Mouse (Mus musculus) bone marrow, adult 2 months (tissue): ENCODE measurements around the gene Gm21764. TPM values are rescaled to one million over a fixed set of nuclear protein-coding genes. Genes with fewer than 3 reads are reported as not detected.
"Not testable (repeated sequence)": the region's sequence is repeated elsewhere in the genome, so short reads cannot be mapped to it uniquely, and the experiment has no call there.

Experiments used
- H3K27ac ChIP-seq: fragments of 200-500 bp; 2 replicates; pipeline ENCODE4 v1.5.1; 2012; ENCODE audit warnings: low read depth, mild to moderate bottlenecking, control low read depth, inconsistent platforms, low read length; ENCODE audit not compliant: control insufficient read depth, poor library complexity, insufficient read depth
- H3K4me1 ChIP-seq: fragments of 200-500 bp; 2 replicates; pipeline ENCODE4 v1.6.1; 2011; ENCODE audit warnings: low read length; ENCODE audit not compliant: control insufficient read depth, insufficient read depth
- H3K4me3 ChIP-seq: fragments of 200-500 bp; replicated peaks from 2 replicates; pipeline ENCODE3; 2011; ENCODE audit warnings: mild to moderate bottlenecking, low read depth, low read length, control low read depth; ENCODE audit not compliant: control insufficient read depth
- WGBS: fragments of 180-500 bp; shearing (Covaris S2); methylation state at CpG from one replicate; pipeline ENCODE4 v1.1.7; 2018; 5-methylcytosine and 5-hydroxymethylcytosine counted together
- polyA plus RNA-seq: library from polyadenylated mRNA; stranded (reverse); fragments of >200 nt; gene quantifications from 2 replicates; pipeline ENCODE4 v1.2.4, GENCODE M21; 2011; ENCODE audit warnings: low replicate concordance; ENCODE audit not compliant: missing spikeins, insufficient read depth, insufficient read length

The Gm21764 gene
- polyA plus RNA-seq, result not detected in 2 replicates

DNA sequence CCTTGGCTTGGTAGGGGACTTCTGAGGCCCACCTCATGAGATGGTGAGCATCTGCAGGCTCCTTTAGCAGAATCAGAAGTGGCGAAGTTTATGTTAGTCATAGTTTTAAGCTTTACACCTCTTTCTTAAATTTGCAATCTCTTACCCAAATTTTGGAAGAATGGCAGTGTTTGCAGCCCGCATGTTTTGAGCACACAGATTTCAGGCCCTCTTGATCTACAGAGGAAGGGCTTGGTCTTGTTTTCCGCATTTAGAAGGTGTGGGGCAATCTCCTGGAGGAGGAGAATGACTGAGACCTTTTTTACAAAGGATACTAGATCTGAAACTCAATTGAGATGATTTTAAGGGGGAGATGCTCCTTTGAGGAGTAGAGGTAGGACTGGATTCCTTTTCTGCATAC is at the start of gene Gm21764:
Gene Gm21764, minus strand, starts transcription at position 101 of the 400 bp plus-strand sequence.
- WGBS, result no CpG with 5 or more reads among the region's 3 CpGs
- H3K4me1 ChIP-seq, H3K4me3 ChIP-seq, H3K27ac ChIP-seq: not testable (repeated sequence)

DNA sequence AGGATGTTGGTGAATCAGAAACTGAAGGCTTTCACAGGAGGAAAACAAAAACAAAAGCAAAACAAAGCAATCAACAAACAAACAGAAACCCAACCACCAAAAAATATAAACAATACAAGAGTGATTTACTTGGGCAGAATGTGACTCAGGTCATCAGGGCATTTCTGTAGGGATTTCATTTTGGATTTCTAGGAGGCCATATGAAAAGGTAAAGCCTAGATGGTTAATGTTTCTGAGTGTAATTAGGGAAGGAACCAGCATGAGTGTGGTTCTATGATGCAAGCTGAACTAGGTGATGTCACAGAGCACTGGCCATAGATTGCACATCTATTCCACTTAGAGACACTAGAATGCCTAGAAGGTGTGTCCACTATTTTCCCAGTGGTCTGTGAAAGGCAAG is 27.2 kb upstream of the Gm21764 start, which contains the start of gene Ssty1:
Gene Ssty1, plus strand, starts transcription at position 301 of the 400 bp plus-strand sequence.
- not testable (repeated sequence) for H3K27ac ChIP-seq, H3K4me3 ChIP-seq, H3K4me1 ChIP-seq

Other genes with a start within 250 kb of the Gm21764 start
- not detected in 2 replicates for gene Gm21904, start 215.5 kb downstream of the Gm21764 start, polyA plus RNA-seq
- not detected in 2 replicates for gene Gm20772, start 187.1 kb downstream of the Gm21764 start, polyA plus RNA-seq
- gene Gm20831, start 187.1 kb downstream of the Gm21764 start, polyA plus RNA-seq, result not detected in 2 replicates
- not detected in 2 replicates for gene Srsy, start 124.5 kb downstream of the Gm21764 start, polyA plus RNA-seq
- gene Ssty1, start 27.3 kb upstream of the Gm21764 start, polyA plus RNA-seq, result not detected in 2 replicates